Mouse (Mus musculus) spleen, adult 18-20 months (tissue): ENCODE measurements around the gene Olfr372.
A peak's percentile ranks its signal among the peaks of the same experiment; 100 is the strongest.
"Not testable (repeated sequence)": the region's sequence is repeated elsewhere in the genome, so short reads cannot be mapped to it uniquely, and the experiment has no call there.

Experiments used
- DNase-seq, 2 experiments: peaks; one replicate each; pipeline ENCODE4 v3.0.0; 2022; ENCODE audit warnings: mixed read lengths in 2 of 2

The Olfr372 gene

GRCm38 (mm10) chr8:72040918-72041317 is at the start of gene Olfr372:
TSS of gene Olfr372 (plus strand) at chr8:72041218.
- not testable (repeated sequence) for DNase-seq

DNA sequence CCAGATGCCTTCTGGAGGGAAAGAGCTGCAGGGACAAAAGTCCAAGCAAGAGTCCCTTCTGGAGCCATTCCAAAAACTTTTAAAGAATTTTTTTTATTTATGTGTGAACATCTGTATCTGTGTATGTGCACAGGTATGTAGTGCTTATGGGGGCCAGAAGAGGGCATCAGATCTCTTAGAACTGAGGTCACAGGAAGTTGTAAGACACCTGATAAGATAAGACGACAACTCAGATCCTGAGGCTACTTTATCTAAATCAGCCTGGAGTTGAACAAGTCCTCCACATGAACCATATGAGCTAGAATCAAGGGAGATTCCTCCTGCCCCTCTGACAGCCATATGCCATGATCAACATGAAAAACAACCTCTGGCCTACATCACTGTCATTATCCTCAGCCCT is 41.6 kb upstream of the Olfr372 start:
- no peak for DNase-seq

- DNase-seq = no peak
Measured at GRCm38 (mm10) chr8:72000223-72000622, 40.8 kb upstream of the Olfr372 start.

GRCm38 (mm10) chr8:72002942-72003341 is 38.1 kb upstream of the Olfr372 start:
- no peak for DNase-seq

DNA sequence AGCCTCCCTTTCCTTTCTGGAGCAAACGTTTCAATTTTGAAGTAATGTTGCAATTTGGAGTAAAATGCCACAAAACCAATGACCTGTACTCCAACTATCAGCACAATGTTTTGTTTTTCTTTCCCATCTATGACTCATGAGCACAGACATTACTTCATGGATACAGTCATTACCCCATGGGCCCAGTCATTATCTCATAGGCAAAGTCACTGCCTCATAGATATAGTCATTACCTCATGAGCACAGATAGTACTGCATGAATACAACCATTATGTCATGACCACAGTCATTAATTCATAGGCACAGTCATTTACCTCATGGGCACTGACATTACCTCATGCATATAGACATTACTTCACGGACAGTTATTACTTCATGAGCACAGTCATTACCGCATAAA is 35.1 kb upstream of the Olfr372 start:
- DNase-seq = no peak

DNA sequence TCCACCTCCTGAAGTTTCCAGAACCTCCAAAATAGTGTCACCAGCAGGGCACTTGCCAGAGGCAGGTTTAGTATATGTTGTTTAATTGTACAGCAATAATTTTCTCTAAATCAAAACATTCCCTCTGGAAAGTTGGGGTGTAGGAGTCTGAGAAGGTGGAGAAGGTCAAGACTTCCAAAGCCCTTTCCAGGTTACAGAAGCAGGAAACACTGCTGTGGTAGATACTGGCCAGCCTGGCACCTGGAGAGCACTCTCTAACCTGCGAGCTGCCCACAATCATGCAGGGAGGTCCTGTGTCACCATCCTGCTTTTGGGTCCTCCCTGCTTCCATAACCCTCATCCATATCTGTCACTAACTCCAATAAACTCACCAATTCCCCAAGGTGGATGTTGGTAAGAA is 34.3 kb upstream of the Olfr372 start:
- DNase-seq = no peak

DNA sequence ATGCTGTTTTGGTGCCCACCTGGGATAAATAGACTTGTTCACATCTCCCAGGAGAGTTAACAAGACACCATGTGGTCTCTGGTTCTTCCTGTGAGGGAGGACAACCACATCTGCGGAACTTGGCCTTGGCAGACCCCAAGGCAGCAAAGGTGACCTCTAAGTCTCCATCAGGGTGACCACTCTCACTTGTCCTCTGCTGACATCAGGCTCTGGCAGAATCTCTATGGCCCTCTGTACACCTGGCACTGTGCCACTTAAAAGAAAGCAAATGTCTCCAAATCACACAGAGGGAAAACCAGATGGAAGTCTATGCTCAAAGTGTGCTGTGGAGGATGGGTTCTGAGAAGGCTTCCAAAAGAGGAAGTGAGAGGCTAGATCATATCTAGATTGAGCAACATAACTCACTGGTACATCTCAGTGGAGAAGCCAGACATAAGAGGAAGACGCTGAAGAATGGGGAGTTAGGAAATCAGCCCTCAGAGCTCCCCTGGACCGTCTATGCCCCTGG is 32.8 kb upstream of the Olfr372 start:
- peak; percentile 62 to 68 for DNase-seq

DNA sequence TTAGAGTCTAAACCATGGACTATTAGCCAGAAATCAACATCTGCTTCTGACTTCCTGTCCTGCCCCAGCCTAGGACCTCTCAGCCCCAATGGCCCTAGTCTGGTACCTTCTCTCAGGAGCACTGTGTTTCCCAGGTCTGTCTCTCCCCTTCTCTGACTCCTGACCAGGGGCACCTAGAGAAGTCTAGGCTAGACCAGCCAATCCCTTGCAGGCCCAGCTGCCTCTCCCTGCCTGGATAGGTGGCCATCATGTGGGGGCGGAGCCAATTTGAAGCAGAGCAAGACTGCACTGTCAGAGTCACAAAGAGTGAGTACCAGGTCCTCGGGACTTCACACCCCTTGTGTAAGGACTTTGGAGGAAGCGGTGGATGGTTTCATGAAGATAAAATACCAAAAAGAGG is 31.5 kb upstream of the Olfr372 start, which contains the start of gene Cyp4f18:
Cyp4f18 (minus strand) TSS at position 154 of the 400 bp plus-strand sequence.
- peak; percentile 72 to 73 for DNase-seq

DNA sequence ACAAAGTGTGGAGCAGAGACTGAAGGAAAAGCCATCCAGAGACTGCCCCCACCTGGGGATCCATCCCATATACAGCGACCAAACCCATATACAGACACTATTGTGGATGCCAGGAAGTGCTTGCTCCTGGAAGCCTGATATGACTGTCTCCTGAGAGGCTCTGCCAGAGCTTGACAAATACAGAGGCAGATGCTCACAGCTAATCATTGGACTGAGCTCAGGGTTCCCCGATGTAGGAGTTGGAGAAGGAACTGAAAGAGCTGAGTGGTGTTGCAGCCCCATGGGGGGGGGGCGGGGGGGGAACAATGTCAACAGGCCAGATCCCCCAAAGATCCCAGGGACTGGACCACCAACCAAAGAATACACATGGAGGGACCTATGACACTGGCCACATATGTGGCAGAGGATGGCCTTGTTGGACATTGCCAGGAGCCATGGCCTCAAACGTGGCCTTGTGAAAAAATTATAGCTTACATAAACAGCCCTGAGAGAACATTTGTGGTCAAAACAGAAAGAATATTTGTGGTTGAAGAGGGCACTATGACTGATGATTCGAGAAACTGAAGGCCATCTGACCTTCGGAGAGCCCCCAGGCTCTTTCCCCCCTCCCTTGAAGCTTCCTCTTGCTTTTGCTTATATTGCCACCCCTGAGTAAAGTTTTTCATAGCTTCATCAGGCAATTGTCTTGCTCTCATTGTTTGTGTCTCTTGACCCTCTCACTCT is 27.4 kb upstream of the Olfr372 start:
- peak; percentile 39 to 49 for DNase-seq

- DNase-seq = peak; percentile 63 to 67
Measured at GRCm38 (mm10) chr8:72017339-72017738, 23.7 kb upstream of the Olfr372 start.

DNA sequence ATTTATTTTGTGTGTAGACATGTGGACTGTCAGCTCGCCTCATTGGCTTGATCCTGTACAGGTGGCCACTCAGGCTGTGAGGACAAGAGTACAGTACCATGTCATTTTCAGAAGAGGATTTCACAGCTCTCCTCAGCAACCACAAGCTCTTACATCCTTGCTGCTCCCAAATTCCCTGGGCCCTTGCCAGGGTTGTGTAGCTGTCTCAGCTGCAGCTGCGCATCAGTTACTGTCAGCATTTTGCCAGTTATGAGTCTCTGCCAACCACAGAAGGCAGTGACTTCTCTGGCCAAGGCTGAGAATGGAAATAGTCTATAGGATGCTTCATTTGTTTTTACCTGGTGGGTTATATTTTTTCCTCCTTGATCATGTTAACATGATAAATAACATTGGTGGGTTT is 22.9 kb upstream of the Olfr372 start:
- no peak for DNase-seq

DNA sequence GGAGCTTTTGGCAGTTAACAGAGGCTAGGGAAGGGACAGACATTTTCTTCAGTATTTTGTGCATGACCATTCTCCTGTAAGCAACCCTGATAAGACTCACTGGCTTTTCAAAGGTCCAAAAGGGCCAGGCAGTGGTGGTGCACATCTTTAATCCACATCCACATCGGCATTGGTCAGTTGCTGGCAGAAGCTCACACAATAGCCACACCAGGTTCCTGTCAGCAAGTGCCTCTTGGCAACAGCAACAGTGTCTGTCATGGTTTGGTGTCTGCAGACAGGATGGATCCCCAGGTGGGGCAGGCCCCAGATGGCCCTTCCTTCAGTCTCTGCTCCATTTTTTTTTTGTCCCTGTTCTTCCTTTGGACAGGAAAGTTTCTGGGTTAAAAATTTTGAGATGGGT is 22.0 kb upstream of the Olfr372 start:
- DNase-seq = peak in 1 of 2 experiments; percentile 17

DNA sequence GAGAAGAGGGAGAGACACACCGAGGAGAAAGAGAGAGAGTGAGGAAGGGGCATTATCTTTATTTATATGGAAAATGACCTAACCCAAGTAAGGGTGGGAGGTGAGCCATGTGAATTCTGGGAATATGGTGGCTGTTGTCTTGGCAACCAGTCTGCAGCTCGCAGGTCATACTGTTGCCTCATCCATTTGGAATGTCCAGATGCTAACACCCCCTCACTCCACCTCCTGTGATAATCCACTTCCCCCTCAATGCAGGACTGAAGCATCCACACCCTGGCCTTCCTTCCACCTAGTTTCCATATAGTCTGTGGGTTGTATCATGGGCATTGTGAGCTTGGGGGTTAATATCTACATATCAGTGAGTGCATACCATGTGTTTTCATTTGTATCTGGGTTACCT is 21.2 kb upstream of the Olfr372 start:
- peak in 1 of 2 experiments; percentile 1 for DNase-seq

DNA sequence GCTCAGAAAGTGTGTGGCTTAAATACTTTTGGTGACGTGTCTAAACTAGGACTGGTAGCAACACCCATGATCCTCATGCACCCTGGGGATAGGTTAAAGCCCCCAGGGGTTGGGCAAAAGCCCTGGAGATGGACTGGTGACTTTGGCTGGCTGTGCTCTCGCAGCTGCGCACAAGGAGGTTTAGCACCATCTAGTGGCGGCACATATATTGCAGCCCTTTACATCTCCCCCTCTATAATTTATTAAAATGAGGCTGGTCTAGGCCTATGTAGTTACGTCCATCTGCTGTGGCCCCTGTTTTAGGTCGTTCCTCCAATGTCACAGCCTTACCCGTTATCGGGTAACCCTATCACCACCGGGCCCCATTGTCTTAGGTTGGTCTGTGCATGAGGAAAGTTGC is 16.1 kb upstream of the Olfr372 start:
- peak in 1 of 2 experiments; percentile 61 for DNase-seq

GRCm38 (mm10) chr8:72032926-72033325 is 8.1 kb upstream of the Olfr372 start:
- peak in 1 of 2 experiments; percentile 70 for DNase-seq

DNA sequence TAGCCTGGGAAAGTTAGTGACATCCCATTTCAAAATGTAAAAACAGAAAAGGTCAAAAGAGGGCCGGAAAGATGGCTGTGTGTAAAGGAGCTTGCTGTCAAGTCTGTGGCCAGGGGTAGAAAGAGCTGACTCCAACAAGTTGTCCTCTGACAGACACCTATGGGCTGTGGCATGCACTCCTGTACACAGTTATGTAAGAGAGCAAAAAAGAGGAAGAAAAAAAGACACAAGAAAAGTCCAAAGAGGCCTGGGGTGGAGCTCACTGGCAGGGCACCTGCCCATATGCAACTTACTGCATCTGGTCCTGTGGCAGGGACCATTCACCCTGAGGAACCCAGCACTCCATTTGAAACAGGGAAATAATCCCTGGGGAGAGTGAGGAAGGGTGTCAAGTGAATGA is 1.5 kb downstream of the Olfr372 start:
- no peak for DNase-seq

GRCm38 (mm10) chr8:72054633-72055032 is 13.6 kb downstream of the Olfr372 start:
- DNase-seq = not testable (repeated sequence)

DNA sequence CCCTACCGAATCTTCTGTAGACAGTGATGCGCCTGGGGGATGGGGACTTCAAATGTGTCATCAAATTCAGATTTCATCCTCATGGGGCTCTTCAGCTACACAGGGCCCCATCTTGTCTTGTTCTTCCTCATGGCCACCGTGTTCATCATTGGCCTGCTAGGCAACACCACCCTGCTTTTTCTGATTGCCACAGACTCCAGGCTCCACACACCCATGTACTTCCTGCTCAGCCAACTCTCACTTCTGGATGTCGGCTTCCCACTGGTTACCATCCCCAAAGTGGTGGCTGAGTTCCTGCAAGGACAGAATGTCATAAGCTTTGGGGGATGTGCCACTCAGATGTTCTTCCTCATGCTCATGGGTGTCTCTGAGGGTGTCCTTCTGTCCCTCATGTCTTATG is 16.6 kb downstream of the Olfr372 start:
- DNase-seq = not testable (repeated sequence)

DNA sequence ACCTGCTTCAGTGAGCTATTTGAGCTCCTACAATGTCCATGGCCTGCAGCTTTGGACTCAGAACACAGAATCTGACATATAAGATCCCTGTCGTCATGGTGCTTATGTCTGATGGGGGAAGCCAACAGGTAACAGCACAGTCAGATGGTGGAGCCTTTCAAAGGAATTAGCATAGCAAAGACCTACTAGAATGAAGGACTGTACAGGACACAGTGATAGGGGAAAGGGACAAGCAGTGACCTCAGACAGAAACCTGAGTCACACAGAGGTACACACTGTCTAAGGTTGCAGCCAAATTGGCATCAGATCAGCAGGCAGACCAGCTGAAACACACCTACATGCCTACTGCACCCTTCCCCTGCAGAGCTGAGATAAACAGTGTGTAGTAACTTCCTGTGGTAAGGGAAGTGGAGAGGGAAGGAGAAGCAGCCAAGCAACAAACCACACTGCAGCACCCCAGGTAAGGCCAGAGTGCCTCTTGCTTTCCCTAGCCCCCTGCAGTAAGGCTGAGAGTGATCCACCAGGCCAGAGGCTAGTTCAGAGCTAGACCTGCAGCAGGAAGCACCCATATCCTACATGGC is 25.9 kb downstream of the Olfr372 start:
- peak in 1 of 2 experiments; percentile 10 for DNase-seq

GRCm38 (mm10) chr8:72082877-72083276 is 41.9 kb downstream of the Olfr372 start, which contains the start of gene Olfr373:
TSS of gene Olfr373 (plus strand) at chr8:72083177.
- DNase-seq = not testable (repeated sequence)

DNA sequence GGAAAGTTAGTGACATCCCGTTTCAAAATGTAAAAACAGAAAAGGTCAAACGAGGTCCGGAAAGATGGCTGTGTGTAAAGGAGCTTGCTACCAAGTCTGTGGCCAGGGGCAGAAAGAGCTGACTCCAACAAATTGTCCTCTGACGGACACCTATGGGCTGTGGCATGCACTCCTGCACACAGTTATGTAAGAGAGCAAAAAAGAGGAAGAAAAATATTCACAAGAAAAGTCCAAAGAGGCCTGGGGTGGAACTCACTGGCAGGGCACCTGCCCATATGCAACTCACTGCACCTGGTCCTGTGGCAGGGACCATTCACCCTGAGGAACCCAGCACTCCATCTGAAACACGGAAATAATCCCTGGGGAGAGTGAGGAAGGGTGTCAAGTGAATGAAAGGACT is 43.7 kb downstream of the Olfr372 start:
- DNase-seq = no peak

GRCm38 (mm10) chr8:72087611-72088010 is 46.6 kb downstream of the Olfr372 start:
- DNase-seq = not testable (repeated sequence)

- DNase-seq = not testable (repeated sequence)
Measured at GRCm38 (mm10) chr8:72096721-72097120, 55.7 kb downstream of the Olfr372 start.
